Mouse (Mus musculus): Measurements from ENCODE around the gene Tspan14. TPM values are rescaled to one million over a fixed set of nuclear protein-coding genes. Genes with fewer than 3 reads are reported as not detected.

The Tspan14 gene
- polyA plus RNA-seq, 1 experiment: 58.8 TPM

GRCm38 (mm10) chr14:40927041-40927440, 39.6 kb downstream of the Tspan14 start:
- Histone ChIP-seq H3K4me1 (ENCODE audit: control insufficient read depth, insufficient read depth, low read length) (peaks cover 4% of the 10 kb centered on the region), H3K36me3 (ENCODE audit: control insufficient read depth, insufficient read depth, low read length, poor library complexity, severe bottlenecking) (no peaks in the 10 kb centered on the region), H3K27me3 (ENCODE audit: control insufficient read depth, insufficient read depth, low read length, poor library complexity, severe bottlenecking) (no peaks in the 10 kb centered on the region), H3K9me3 (replicated peaks; ENCODE audit: control insufficient read depth, insufficient read depth, low read length, poor library complexity, severe bottlenecking) (no peaks in the 10 kb centered on the region), H3K9ac (ENCODE audit: low read depth, poor library complexity, severe bottlenecking) (no peak overlapping the region), H3K4me3 (ENCODE audit: low read depth, low read length) (no peak overlapping the region), H3K27ac (ENCODE audit: insufficient read depth, low read length) (no peak overlapping the region)
- TF ChIP-seq CTCF (IDR thresholded peaks at IDR 0.05; ENCODE audit: low read depth, low read length) (no peak), EP300 (IDR thresholded peaks at IDR 0.05; ENCODE audit: insufficient read depth, low read depth, low read length) (no peak), POLR2A (IDR thresholded peaks at IDR 0.05; ENCODE audit: insufficient read depth, low read length) (no peak)

- H3K27me3 ChIP-seq (ENCODE audit: control insufficient read depth, insufficient read depth, low read length, poor library complexity, severe bottlenecking): no peaks in the 10 kb centered on the region
- no peak for TF ChIP-seq EP300 (IDR thresholded peaks at IDR 0.05; ENCODE audit: insufficient read depth, low read depth, low read length)
- no peak for TF ChIP-seq POLR2A (IDR thresholded peaks at IDR 0.05; ENCODE audit: insufficient read depth, low read length)
- no peak for TF ChIP-seq CTCF (IDR thresholded peaks at IDR 0.05; ENCODE audit: low read depth, low read length)
- no peak overlapping the region for H3K9ac ChIP-seq (ENCODE audit: low read depth, poor library complexity, severe bottlenecking)
- no peaks in the 10 kb centered on the region for H3K36me3 ChIP-seq (ENCODE audit: control insufficient read depth, insufficient read depth, low read length, poor library complexity, severe bottlenecking)
- no peak overlapping the region for H3K27ac ChIP-seq (ENCODE audit: insufficient read depth, low read length)
- H3K4me3 ChIP-seq (ENCODE audit: low read depth, low read length): no peak overlapping the region
- peaks cover 4% of the 10 kb centered on the region for H3K4me1 ChIP-seq (ENCODE audit: control insufficient read depth, insufficient read depth, low read length)
- no peaks in the 10 kb centered on the region for H3K9me3 ChIP-seq (replicated peaks; ENCODE audit: control insufficient read depth, insufficient read depth, low read length, poor library complexity, severe bottlenecking)
Measured at GRCm38 (mm10) chr14:40924378-40925113, 42.1 kb downstream of the Tspan14 start.

- peaks cover 4% of the 10 kb centered on the region for H3K4me1 ChIP-seq (ENCODE audit: control insufficient read depth, insufficient read depth, low read length)
- no peak overlapping the region for H3K4me3 ChIP-seq (ENCODE audit: low read depth, low read length)
- no peak overlapping the region for H3K9ac ChIP-seq (ENCODE audit: low read depth, poor library complexity, severe bottlenecking)
- no peak overlapping the region for H3K27ac ChIP-seq (ENCODE audit: insufficient read depth, low read length)
- H3K36me3 ChIP-seq (ENCODE audit: control insufficient read depth, insufficient read depth, low read length, poor library complexity, severe bottlenecking): no peaks in the 10 kb centered on the region
- H3K27me3 ChIP-seq (ENCODE audit: control insufficient read depth, insufficient read depth, low read length, poor library complexity, severe bottlenecking): no peaks in the 10 kb centered on the region
- TF ChIP-seq POLR2A (IDR thresholded peaks at IDR 0.05; ENCODE audit: insufficient read depth, low read length) (no peak), CTCF (IDR thresholded peaks at IDR 0.05; ENCODE audit: low read depth, low read length) (no peak), EP300 (IDR thresholded peaks at IDR 0.05; ENCODE audit: insufficient read depth, low read depth, low read length) (no peak)
- no peaks in the 10 kb centered on the region for H3K9me3 ChIP-seq (replicated peaks; ENCODE audit: control insufficient read depth, insufficient read depth, low read length, poor library complexity, severe bottlenecking)
Measured at GRCm38 (mm10) chr14:40921241-40921640, 45.4 kb downstream of the Tspan14 start.

- H3K9ac ChIP-seq (ENCODE audit: low read depth, poor library complexity, severe bottlenecking): no peak overlapping the region
- no peaks in the 10 kb centered on the region for H3K27me3 ChIP-seq (ENCODE audit: control insufficient read depth, insufficient read depth, low read length, poor library complexity, severe bottlenecking)
- H3K4me1 ChIP-seq (ENCODE audit: control insufficient read depth, insufficient read depth, low read length): peaks cover 11% of the 10 kb centered on the region
- no peaks in the 10 kb centered on the region for H3K9me3 ChIP-seq (replicated peaks; ENCODE audit: control insufficient read depth, insufficient read depth, low read length, poor library complexity, severe bottlenecking)
- no peak overlapping the region for H3K27ac ChIP-seq (ENCODE audit: insufficient read depth, low read length)
- TF ChIP-seq POLR2A (IDR thresholded peaks at IDR 0.05; ENCODE audit: insufficient read depth, low read length) (no peak), CTCF (IDR thresholded peaks at IDR 0.05; ENCODE audit: low read depth, low read length) (no peak), EP300 (IDR thresholded peaks at IDR 0.05; ENCODE audit: insufficient read depth, low read depth, low read length) (no peak)
- no peaks in the 10 kb centered on the region for H3K36me3 ChIP-seq (ENCODE audit: control insufficient read depth, insufficient read depth, low read length, poor library complexity, severe bottlenecking)
- H3K4me3 ChIP-seq (ENCODE audit: low read depth, low read length): no peak overlapping the region
Measured at GRCm38 (mm10) chr14:40919521-40919920, 47.1 kb downstream of the Tspan14 start.

GRCm38 (mm10) chr14:40918477-40918876, 48.1 kb downstream of the Tspan14 start:
- no peak overlapping the region for H3K4me3 ChIP-seq (ENCODE audit: low read depth, low read length)
- H3K9ac ChIP-seq (ENCODE audit: low read depth, poor library complexity, severe bottlenecking): no peak overlapping the region
- no peak overlapping the region for H3K27ac ChIP-seq (ENCODE audit: insufficient read depth, low read length)
- no peaks in the 10 kb centered on the region for H3K9me3 ChIP-seq (replicated peaks; ENCODE audit: control insufficient read depth, insufficient read depth, low read length, poor library complexity, severe bottlenecking)
- H3K36me3 ChIP-seq (ENCODE audit: control insufficient read depth, insufficient read depth, low read length, poor library complexity, severe bottlenecking): no peaks in the 10 kb centered on the region
- TF ChIP-seq EP300 (IDR thresholded peaks at IDR 0.05; ENCODE audit: insufficient read depth, low read depth, low read length) (no peak), POLR2A (IDR thresholded peaks at IDR 0.05; ENCODE audit: insufficient read depth, low read length) (no peak), CTCF (IDR thresholded peaks at IDR 0.05; ENCODE audit: low read depth, low read length) (no peak)
- H3K27me3 ChIP-seq (ENCODE audit: control insufficient read depth, insufficient read depth, low read length, poor library complexity, severe bottlenecking): no peaks in the 10 kb centered on the region
- peaks cover 11% of the 10 kb centered on the region for H3K4me1 ChIP-seq (ENCODE audit: control insufficient read depth, insufficient read depth, low read length)

- TF ChIP-seq EP300 (IDR thresholded peaks at IDR 0.05; ENCODE audit: insufficient read depth, low read depth, low read length) (no peak), CTCF (IDR thresholded peaks at IDR 0.05; ENCODE audit: low read depth, low read length) (peak; percentile 96)
- Histone ChIP-seq H3K27ac (ENCODE audit: insufficient read depth, low read length) (no peak overlapping the region), H3K4me1 (ENCODE audit: control insufficient read depth, insufficient read depth, low read length) (peaks cover 11% of the 10 kb centered on the region), H3K4me3 (ENCODE audit: low read depth, low read length) (no peak overlapping the region), H3K9ac (ENCODE audit: low read depth, poor library complexity, severe bottlenecking) (no peak overlapping the region), H3K36me3 (ENCODE audit: control insufficient read depth, insufficient read depth, low read length, poor library complexity, severe bottlenecking) (0 out of 2 replicates have a peak, but pooled peaks cover 3% of the 10 kb centered on the region), H3K9me3 (replicated peaks; ENCODE audit: control insufficient read depth, insufficient read depth, low read length, poor library complexity, severe bottlenecking) (no peaks in the 10 kb centered on the region), H3K27me3 (ENCODE audit: control insufficient read depth, insufficient read depth, low read length, poor library complexity, severe bottlenecking) (no peaks in the 10 kb centered on the region)
Measured at GRCm38 (mm10) chr14:40917632-40918031, 49.0 kb downstream of the Tspan14 start.

All from ES-Bruce4 (cell line).